Mouse (Mus musculus): ENCODE results near the gene Gm47985. TPM values are rescaled to one million over a fixed set of nuclear protein-coding genes. Genes with fewer than 3 reads are reported as not detected.
A peak's percentile ranks its signal among the peaks of the same experiment; 100 is the strongest.
"Not testable (repeated sequence)": the region's sequence is repeated elsewhere in the genome, so short reads cannot be mapped to it uniquely, and the experiment has no call there.

The Gm47985 gene
- total RNA-seq (2021) (not detected), polyA plus RNA-seq (2012; rRNA removed) (not detected in 2 replicates)
- long read RNA-seq, result 0 reads

GRCm38 (mm10) chr1:151182266-151182665 is at the start of gene Gm47985:
Gene Gm47985, plus strand, starts transcription at chr1:151182537.
- not testable (repeated sequence) for DNase-seq

GRCm38 (mm10) chr1:151132686-151133085 is 49.7 kb upstream of the Gm47985 start:
- DNase-seq, result no peak

- DNase-seq, result peak; percentile 36
Observed at GRCm38 (mm10) chr1:151138388-151138787, 43.9 kb upstream of the Gm47985 start.

GRCm38 (mm10) chr1:151140956-151141355 is 41.4 kb upstream of the Gm47985 start:
- DNase-seq, result no peak

GRCm38 (mm10) chr1:151144471-151145146 is 37.7 kb upstream of the Gm47985 start:
- no peak for DNase-seq

DNA sequence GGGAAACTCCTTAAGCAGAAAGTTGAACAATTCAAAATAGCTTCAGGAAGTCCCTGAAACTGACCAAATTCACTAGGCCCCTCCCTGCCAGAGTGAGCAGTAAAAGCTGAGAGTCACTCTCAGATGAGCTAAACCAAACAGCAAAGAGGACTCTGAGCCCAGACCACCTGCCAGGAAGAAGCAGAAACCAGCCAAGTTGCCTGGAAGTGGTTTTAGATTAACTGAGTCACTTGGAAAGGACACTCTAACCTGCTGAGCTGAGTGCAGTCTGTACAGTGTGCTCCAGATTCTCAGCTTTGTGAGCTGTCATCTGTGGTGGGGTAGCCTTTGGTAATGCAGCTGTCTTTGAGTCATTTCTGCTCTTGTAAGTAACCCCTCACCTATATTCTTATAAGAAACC is 34.5 kb upstream of the Gm47985 start:
- DNase-seq, result no peak

GRCm38 (mm10) chr1:151150211-151150610 is 32.1 kb upstream of the Gm47985 start:
- DNase-seq, result peak; percentile 45

DNA sequence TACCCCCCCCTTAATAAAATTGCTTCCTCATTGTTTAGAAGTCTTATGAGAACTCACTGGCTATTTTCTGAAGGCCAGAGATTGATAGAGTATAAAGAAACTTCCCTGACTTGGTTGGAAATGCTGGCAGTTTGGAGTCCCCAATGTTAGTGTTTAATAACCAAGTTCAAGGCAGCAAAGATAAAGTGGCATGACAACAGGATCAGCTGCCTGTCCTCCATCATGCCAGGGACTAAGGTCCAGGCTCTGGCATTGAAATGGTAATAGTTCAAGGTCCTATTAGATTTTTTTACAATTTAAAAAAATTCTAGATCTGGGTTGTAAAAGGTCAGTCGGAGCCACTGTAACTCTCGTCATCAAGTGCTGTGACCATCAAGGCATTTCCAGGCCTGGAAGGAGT is 31.2 kb upstream of the Gm47985 start:
- peak; percentile 40 for DNase-seq

DNA sequence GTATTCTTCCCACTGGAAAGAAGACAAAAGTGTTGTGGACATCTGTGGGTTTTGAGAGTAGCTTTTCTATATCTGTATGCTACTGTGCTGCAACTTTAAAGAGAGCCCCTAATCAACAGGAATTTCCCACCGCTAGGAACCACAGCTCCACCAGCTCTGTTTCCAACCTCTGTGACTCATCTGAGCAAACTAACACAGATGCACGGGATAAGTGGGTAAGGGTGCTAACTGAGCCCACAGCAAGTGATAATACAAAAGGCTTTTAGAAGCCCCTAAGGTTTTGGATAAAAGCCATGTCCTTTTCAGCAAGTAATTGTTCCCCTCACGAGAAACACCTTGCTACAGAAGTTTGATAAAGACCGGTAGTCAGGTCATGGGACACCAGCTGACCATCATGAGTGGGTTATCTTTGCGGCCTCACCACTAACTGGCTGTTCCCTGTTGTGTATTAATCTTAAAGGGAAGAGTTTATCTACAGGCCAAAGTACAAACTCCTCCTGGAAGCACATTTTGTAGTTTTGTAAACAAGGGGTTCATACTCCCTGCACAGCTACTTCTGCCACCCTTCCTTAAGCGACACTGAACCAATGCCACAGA is 29.2 kb upstream of the Gm47985 start:
- no peak for DNase-seq

DNA sequence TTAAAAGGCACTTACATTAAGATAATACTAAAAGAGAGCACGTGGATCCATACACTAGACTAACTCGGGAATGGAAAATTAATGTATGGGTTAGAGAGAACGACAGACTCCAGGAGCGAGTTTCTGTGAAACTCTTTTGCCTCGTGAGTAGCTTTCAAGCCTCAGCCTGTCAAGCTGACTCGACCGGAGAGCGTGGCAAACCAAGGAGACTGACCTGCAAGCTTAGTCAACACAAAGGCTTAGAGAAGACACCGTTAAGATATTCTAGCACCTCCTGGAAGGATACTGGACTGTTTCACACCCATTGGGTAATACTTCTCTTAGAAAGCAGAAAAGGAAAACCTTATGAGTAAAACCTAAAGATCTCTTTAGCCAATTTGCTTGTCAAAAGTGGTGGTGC is 28.2 kb upstream of the Gm47985 start:
- DNase-seq, result not testable (repeated sequence)

- DNase-seq, result no peak
Observed at GRCm38 (mm10) chr1:151156129-151156528, 26.2 kb upstream of the Gm47985 start.

DNA sequence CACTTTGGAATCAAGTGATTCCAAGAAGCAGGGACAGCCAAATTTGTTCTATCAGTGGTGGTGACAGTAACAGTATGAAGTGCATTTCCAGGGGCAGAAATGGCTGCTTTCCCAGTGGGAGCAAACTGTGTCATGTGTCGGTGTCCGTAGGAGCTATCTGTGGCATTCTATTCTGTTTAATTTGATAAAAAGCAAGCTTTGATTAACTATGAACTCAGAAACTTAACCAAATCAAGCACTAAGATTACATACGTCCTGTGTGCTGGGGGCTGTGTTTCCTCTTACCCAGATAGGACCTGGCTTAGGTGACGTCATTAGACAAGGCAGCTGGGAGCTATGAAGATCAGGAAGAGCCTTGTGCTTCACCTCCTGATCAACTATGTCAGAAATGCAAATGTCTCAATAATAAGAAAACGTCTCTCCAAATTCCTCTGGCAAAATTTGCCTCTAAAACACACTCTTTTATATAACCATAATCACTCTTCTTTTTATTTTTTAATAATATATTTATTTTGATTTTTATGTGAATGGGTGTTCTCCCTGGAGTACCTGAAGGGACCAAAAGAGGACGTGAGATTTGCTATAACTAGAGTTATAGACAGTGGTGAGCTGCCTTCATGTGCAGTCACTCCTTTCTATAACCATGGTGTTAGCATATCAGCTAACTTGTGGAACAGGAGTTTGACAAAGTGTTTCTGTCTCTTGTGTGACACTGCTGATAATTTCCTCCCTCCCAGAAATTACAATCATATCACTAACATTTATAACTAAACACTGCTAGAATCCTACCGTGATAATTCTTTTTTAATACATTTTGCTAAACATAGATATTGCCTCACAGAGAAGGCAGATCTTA is 25.3 kb upstream of the Gm47985 start:
- DNase-seq, result no peak

DNA sequence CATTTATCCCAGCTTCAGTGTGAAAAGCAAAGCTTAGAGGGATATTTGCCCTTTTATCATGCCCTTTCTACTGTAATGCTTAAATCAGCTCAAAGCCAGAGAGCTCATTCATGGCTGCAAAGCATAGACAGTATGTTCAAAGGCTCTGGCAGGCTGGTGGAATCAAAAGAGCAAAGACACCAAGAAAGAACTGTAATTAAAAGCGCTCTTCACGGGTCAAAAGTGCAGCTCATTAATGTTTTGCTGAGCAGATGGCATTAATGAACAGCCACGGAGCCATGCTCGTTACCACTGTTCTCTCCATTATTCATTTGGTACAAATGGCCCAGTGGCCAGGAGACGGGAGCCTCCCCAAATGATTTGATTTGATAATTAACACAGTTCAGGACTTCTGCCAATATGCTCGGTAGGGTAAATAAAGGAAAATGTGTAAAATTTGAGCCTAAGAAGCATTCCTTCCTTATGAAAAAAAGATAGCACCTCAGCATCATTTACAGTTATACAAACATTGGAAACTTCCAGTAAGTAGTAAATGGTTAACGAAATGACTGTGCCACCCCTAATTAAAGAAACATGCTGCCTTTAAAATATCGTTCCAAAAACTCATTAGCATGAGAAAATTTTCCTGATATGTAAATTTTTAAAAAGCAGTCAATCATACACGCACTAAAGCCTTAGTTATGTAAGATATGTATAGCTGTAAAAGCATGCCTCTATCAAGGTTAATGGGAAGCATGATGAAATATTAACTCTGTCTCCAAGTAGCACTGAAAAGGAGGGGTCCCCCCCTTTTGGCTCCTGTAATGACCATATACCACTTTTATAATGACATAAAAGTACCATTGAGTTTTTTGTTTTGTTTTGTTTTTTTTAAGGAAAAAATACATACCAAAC is 24.1 kb upstream of the Gm47985 start:
- DNase-seq, result no peak

DNA sequence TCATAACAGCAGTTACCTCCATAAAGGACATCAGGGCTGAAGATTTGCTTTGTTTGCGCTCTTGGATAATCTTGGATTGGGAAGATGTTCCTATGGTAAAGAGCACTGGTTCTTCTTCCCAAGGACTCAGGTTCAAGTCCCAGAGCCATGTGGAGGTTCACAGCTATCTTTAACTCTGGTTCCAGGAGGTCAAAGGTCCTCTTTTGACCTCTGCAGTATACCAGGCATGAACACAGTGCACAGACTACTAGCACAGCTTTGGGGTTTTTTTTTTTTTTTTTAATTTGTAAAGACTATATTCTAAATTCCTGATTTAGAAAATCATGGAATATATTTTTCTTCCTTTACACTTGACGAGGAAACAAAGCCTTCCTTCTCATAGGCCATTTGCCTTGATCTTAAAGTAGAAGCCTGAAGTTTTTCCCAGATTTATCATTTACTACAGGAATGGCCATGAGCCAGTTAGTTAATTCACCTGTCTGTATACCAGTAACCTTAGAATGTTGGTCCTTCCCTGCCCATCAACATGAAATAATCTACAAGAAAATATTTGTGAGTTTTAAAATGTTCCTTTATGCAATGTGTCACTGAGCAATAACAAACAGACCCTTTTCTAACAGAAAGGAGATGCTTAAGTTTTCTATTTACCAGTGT is 23.4 kb upstream of the Gm47985 start:
- no peak for DNase-seq

- DNase-seq, result no peak
Observed at GRCm38 (mm10) chr1:151166031-151166430, 16.3 kb upstream of the Gm47985 start.

DNA sequence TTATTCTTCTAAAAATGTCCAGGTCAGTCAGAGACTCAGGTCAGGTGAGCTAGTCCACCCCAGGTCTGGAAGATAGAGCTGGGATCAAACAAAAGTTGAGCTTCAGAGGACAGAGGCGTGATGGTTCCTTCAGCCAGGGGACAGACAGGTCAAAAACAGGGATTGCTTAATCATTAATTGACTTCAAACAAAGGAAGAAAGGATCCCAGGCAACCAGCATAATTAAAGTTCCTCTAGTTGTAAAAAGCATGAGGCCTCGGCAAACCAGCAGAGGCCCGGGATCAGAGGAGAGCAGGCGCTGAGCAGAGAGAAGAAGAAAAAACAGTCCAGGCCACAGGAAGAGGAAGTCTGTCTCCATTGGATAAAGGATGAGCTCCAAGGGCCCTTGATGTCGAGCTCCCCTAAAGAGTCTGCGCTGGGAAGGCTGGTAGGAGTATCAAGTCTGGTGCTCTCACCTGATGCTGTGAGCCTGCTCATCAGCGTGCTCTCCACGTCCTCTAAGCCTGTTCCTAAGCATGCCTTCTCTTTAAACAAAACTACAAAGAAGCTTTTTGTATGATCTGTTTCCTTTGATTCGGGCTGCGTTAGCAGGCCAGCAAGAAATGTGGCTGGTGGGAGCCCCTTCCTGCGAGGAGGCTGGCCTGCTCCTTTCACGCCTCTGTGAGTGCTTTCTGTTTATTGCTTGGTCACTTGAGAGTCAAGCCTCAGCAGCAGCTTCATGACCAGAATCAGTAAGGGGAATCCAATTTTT is 14.9 kb upstream of the Gm47985 start:
- no peak for DNase-seq

GRCm38 (mm10) chr1:151168637-151169036 is 13.7 kb upstream of the Gm47985 start:
- no peak for DNase-seq

GRCm38 (mm10) chr1:151171572-151172461 is 10.5 kb upstream of the Gm47985 start:
- DNase-seq, result peak; percentile 39
